Mouse (Mus musculus) left cerebral cortex, adult 11 months (tissue): Measurements from ENCODE around the gene Sap30l.
"Not testable (repeated sequence)": the region's sequence is repeated elsewhere in the genome, so short reads cannot be mapped to it uniquely, and the experiment has no call there.

Experiments used
- DNase-seq: peaks from one replicate; pipeline ENCODE4 v3.0.0; 2022; ENCODE audit warnings: low spot score

Sap30l gene

DNA sequence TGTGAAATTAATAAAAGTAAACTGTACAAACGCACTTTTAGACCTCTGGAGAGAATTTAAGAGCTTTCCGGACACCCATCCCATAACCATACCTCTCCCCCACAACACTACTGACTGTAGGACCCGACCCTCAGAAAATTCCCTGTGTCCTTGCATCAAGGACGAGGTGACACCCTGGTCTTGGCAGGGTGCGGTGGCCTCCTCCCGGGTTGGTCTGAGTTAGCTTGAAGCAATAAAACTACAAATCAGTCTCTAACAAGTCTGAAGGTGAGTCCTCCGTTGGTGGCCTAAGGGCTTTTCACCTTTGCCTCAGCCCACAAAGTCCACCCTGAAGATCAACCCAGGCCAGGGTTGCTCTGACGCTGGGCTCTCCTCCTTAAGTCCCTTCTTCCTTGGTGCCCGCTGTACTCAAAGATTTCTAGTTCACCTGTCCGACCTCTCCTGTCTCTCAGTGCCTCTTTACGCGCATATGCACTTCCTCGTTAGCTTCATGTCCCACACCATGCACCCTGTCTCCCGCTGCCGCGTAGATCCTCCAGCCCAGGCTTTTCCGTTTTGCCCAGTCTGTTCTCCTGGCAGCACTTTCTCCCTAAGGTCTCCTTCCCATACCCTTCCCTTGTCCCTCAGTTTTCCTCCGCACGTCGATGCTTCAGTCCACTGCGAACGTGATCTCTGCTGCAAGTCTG is 1.0 kb upstream of the Sap30l start:
- DNase-seq = no peak

DNA sequence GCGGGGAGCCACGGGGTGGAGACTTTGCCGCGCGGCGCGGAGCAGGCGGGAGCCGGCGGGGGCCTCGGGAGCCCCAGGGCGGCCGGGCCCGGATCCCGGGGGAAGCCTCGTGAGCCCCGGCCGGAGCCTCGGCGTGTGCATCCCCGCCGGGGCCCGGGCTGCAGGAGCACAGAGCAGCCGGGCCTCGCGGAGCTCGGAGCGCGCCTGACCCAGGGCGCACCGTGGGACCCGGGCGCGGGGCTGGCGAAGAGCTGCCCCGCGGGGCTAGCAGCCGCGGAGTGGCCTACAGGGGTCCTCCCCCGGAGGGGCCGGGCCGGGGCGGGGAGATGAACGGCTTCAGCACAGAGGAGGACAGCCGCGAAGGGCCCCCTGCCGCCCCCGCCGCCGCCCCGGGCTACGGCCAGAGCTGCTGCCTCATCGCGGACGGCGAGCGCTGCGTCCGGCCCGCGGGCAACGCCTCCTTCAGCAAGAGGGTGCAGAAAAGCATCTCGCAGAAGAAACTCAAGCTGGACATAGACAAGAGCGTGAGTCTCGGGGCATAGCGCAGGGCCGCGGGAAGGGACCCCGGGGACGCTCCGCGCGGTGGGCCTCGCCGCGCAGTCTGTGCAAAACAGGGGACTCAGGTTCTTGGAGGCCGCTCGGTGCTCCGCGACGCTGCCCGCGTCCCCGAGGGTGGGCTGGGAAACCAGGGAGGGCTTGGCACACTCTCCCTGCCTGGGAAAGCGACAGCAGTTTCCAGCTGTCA is 501 bp downstream of the Sap30l start:
- DNase-seq = no peak

DNA sequence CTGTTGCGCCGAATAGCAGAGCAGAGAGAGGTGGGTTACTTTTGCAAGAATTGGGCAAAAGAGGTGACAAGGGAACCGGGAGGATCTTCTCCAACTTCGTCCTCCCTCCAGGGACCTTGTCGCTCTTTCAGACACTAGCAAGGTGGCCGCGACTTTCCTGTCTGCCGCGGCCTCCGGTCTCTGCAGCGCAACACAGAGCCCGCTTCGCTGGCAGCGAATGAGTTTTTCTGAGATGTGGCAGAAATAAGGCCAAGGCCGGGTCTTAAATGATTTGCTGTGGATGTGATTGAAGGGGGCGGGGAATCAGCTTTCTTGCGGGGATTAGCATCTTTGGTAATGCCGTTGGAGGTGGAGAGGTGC is 1.1 kb downstream of the Sap30l start:
- no peak for DNase-seq

DNA sequence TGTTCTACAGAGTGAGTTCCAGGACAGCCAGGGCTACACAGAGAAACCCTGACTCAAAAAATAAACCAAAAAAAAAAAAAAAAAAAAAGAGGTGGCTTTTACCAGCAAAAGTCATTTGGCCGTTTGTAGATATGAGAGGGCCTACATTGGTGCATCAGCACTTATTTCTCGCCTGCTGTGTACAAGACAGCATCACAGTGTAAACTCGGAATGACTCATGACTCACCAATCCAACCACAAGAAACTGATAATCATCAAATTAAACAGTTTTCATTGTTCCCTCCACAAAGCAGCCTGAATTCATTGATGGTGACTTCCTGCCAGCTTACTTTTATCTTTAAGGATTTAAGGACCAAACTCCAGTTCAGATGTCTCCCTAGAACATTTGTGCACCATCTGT is 3.6 kb downstream of the Sap30l start:
- no peak for DNase-seq

DNA sequence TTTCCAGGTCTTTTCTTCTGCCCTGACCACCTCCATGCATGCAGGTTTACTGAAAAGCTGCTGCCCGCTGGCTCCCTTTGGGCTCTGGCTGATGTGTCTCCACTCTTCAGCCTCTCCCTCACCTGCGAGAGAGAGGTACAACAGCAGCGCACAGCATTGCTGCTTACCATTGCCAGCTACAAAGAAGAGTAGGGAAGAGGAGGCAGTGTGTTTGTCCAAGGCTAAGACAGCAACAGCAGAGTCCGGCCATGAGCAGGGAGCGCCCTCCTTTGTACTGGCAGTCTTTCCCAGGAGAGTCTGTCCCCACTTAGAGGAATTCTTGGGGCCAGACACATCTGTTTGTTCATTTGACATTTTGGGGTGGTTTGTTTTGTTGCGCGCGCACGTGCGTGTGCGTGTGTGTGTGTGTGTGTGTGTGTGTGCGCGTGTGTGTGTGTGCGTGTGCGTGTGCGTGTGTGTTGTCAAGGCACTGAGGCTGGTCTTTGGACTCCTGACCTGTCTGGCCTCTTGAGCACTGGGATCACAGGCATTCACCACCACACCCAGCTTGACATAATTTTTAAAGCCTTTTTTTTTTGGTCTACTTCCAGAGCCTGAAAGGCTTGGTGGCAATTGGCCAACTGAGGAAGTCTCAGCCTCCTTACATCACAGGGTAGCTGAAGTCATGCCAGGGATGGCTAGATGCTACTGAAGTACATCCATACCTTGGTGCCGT is 7.7 kb downstream of the Sap30l start:
- no peak for DNase-seq

DNA sequence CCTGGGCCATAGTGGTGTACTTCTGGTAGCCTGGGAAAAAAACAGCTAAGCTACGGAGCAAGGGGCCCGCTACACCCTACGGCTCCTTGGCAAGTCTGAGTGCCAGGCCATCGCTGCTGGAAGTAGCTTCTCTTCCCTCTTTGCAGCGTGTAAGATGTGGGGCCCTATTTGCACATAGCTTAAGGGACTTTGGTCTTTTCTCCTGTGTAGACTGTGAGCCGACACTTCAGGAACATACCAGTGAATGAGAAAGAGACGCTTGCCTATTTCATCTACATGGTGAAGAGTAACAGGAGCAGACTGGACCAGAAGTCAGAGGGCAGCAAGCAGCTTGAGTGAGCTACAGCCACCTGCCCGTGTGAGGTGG is 8.3 kb downstream of the Sap30l start:
- no peak for DNase-seq

DNA sequence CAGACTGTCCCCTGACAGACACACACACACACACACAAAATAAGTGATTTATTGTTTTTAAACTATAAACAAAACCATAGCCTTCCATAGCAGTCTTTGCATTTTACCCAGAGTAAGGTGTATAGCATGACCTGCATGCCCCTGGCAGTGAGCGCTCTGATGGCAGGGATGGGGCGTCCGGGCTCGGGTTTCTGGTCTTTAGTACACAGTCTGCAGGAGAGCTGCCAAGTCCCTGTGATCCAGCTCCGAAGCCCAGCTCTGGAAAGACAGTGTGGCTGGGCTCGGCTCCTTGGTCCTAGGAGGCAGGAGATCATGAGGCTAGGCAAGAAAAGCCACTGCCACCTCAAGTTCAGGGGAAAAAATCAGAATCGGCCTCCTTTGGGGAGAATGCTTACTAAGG is 9.6 kb downstream of the Sap30l start:
- DNase-seq = no peak

DNA sequence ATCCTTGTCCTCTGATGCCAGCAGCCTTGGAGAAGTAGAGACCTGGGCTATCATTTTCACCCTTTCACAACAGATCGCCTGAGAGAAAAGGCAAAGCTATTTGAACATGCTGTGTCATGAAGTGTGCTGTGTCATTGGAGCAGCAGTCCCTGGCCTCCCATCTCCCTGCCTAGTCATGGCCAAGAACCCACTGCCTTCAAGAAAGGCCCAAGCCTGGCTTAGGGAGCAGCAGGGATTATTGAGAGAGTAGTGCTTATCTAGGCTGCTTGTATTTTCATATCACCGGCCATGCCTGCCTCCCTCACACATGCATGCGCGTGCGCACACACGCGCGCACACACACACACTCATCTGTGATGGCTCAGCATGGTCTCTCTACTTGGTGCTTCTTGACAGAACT is 10.8 kb downstream of the Sap30l start:
- DNase-seq = no peak

DNA sequence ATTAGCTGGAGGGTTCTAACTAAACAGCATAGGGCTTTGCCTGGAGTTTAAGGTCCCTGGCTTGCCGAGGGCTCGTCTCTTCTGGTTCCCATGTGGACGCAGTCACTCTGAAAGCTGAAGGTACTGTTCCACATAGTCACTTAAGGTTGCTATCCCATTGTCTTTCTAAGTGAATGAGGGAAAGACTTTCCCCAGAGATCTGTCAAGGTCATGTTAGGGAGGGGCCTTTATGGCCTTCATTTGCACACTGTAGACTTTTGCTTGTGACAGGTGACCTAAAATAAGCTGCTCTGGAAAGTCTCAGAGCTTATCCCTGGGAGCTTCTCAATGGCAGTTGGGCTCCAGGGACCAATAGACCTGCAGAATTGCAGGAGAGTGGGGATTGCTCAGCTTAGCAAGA is 12.2 kb downstream of the Sap30l start:
- DNase-seq = no peak

DNA sequence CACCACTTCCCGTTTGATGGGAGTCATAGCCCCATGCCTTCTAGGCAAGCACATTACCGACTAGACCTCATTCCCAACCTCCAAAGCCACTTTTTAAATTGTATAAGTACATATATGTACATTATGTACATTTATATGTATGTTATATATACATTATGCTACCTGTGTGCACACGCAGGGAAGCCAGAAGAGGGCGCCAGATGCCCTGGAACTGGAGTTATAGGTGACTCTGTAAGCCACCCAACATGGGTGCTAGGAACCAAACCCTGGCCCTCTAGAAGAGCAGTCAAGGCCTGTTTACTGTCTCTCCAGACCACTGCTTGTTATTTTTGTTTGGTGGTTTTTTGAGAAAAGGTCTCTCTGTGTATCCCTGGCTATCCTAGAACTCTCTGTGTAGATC is 16.8 kb downstream of the Sap30l start:
- no peak for DNase-seq

DNA sequence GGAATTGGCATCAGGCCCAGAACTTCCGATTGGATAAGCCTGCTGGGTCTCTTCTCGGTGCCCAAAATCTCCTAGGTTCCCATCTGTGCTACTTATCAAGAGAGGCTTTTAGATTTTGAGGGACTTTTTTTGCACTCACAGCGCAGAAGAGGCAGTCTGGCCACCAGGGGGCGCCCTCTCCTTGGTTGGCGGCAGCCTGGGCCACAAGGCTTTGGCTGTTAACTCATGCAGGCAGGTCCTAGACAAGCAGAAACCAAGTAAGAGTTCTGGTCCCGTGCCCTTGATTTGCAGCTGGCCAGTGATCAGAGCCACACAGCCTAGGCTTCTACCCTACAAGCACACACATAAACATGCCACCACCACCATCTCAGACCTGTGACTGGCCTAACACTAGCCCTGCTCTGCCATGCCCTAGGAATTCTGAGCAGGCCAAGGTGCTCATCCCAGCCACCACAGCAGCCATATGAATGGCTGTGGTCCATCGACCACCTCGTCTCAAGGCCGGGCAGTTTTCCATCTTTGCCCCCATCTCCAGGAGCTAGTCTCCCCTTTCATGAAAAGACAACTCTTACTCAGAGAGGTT is 18.7 kb downstream of the Sap30l start:
- peak; percentile 42 for DNase-seq

DNA sequence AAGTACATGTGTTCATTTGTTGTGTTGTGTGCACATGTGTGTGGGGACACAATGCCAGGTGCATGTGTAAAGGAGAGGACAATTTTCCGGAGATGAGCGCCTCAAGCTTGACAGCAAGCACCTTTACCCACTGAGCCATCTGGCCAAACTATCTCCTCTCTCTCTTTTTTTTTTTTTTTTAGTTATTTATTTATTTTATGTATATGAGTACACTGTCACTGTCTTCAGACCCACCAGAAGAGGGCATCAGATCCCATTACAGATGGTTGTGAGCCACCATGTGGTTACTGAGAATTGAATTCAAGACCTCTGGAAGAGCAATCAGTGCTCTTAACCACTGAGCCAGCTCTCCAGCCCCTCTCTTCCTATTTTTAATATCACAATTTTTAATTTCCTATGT is 21.7 kb downstream of the Sap30l start:
- not testable (repeated sequence) for DNase-seq

DNA sequence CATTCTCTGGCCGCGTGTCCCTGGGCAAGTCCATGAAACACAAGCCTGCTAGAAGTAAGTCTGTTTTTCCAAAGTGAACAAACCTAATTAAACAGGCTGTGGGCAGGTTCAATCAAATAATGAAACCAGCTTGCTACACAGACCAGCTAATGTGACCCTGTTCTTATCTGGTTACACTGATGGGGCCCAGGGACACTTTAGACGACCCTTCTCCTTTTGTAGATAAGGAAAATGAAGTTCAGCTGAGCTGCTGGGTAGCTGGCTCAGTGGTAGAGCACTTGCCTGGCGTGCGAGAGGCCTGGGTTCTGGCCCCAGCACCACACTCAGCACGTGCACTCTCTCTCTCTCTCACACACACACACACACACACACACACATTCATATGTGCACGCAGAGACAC is 22.3 kb downstream of the Sap30l start:
- no peak for DNase-seq

DNA sequence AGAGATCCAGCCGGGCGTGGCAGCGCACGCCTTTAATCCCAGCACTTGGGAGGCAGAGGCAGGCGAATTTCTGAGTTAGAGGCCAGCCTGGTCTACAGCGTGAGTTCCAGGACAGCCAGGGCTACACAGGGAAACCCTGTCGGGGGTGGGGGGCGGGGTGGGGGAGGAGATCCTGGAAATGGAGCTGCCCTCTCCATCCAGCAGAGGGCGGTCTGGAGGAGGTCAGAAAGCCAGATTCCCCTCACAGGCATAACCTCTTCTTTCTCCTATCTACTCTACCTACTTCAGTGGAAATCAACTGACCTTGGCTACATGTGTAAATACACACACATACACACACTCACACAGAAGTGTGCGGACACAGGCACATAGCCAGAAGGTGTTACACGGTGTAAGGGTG is 23.8 kb downstream of the Sap30l start:
- DNase-seq = not testable (repeated sequence)

DNA sequence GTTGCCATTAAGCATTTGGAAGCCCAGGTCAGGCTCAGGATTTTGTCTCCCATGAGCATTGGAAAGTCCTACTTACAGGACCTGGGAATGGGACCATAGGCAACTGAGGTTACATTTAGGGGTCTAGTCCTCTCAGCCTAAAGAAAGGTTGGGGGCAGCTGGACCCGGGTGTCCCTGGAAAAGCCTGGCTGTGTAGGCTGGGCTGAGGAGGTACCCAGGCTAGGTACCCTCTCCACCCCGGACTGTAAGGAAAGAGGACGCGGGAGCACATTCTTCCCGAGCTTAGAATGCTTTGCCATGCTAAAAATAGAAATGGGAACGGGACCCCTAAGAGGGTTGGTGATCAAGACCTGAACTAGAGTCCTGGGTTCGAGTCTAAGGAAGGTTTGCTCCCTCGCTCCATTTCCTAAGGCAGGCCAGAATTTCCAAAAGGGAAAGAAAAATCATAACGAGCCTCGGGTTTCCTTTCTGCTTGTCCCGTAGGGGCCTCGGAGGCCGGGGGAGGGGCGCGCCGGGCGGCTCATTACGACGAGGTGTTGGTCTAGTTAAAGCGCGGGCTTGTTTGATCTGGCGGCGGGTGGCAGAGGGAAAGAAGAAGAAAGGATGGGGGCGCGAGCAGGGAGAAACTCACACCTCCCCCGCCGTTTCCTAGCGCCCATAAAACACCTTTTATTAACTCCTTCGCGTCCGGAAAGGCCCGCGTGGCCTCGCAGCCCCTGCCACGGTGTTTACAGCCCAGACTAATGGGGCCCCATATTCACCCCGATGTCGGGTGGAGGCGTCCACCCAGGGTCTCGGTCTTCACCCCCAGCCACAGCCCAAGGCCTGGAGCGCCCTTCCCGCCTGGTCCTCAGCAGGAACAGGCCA is 25.8 kb downstream of the Sap30l start:
- DNase-seq = no peak

DNA sequence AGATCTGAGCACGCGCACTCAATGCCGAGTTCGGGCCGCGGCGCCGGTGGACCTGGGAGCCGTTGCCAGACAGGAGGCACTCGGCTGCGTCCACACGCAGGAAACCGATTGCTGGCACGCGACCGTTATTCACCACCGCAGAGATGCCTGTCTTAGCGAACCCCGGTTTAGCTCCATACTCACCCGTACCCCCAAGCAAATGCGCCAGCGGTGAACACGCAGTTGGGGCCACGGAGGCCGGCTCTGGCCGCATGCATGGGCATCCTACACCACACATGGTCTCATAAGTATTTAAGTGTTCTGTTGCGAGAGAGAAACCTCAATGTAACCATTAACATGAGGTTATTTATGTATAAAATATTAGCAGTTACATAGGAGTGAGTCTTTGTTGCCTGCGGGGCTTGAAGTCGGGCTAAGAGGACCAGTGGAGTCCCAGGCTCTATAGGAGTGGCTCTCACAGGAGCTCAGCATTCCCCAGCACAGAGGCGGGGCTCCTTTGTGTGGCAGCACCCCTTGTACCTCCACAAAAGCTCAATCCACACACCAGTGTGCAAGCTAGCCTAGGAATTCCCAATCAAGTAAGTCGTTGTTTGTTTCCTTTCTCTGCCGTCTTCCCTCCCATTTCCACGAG is 26.6 kb downstream of the Sap30l start:
- no peak for DNase-seq

DNA sequence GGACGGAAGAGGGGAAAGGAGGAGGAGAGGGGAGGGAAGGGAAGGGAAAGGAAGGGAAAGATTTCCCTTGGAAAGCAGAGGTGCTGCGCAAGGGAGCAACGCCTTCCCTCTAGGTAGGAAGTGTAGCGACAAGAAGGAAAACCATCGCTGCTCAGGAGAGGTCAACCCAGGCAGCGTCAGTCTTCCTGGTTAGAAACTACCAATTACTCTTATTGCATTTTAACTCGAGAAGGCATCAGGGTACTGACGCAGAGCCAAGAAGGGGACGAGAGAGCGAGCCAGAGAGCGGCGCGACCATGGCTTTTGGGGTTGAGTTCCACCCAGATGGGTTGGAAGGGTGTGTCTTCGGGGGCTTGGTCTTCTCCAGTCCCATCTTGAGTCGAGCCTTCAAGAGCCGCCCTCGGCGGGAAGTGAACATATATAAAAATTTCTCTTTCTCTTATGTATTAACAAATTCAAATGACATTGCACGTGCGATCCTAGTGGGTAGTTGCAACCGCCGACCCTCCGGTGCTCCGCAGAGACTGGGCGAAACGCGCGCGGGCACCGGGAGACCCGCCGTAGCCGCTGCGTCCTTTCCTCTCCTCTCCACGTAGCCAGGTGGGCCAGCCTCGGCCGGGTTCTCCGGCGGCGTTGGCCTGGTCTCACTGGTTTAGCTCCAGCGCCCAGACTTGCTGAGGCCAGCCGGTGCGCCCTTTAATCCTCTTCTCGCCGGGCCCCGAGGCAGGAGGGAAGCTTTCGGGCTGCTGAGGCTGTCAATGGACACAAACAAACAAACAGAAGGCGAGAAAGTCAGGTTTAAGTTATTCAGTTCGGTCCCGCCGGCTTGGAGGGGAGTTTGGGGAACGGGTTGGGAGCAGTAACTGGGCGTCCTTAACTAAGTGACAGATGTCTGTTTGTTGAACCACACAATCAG is 27.8 kb downstream of the Sap30l start:
- DNase-seq = no peak

DNA sequence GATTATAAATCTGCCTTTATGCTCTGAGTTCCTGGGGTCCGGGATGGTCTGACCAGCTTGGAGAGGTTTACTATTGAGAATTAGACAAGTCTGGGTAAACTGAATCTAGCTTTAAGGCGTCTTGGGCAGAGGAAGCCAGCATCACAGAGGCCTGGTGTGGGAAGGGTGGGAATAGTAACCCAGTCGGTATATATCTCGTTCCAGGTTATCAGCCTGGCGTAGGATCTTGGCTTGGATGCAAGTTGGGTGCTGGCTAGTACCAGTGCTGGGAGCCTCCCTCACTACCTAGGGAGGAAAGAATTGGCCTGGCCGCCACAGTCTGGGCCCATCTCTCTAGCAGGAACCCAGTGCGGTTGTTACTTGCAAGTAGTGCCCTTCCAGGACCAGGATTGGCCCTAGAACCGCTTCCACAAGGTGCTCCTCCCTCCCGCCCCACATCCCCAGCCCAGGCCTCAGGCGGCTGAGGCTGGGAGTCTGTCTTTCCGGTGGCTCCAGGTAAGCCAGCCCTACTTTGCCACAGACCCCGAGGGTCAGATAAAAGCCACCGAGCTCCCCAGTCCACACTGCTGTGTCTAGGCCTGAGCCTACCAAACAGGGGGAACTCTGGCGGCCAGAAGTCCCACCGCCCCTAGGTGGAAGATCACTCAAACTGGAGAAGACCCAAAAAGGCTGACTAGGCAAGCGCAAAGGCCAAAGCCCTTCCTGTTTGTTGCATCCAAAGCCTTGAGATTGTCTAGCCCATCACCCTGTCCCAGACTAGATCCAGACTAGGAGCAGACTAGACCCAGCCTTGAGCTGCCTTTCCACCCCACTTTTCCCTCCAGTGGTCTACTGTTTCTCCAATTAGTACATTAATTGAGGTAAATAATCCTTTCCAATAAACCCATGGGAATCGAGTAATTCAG is 28.7 kb downstream of the Sap30l start:
- no peak for DNase-seq

DNA sequence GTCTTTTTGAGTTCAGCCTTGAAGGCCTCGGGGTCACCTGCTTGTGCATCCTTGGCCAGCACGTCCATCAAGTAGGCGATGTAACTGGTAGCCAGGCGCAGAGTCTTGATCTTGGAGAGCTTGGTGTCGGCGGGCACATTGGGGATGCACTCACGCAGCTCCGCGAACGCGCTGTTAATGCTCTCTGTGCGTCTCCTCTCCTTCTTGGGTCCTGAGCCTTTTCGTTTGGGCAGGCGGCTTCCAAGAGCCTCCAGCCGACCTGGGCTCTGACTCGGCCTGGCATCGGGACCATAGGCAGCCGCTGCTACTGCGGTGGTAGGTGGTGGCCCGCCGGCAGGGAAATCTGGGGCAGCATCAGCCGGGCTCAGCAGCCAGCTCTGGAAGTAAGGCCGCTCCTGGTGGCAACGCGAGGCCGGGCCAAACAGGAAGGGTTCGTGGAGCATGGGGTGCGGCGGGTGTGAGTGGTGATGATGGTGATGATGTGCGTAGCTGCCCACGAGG is 29.9 kb downstream of the Sap30l start:
- no peak for DNase-seq
